Mouse (Mus musculus): ENCODE results near the gene Spen. TPM values are rescaled to one million over a fixed set of nuclear protein-coding genes. Genes with fewer than 3 reads are reported as not detected.
A peak's percentile ranks its signal among the peaks of the same experiment; 100 is the strongest.

Gene Spen
- total RNA-seq, 4 experiments from 2014 or later = 29.2 to 32.2 (median 30.1) TPM

DNA sequence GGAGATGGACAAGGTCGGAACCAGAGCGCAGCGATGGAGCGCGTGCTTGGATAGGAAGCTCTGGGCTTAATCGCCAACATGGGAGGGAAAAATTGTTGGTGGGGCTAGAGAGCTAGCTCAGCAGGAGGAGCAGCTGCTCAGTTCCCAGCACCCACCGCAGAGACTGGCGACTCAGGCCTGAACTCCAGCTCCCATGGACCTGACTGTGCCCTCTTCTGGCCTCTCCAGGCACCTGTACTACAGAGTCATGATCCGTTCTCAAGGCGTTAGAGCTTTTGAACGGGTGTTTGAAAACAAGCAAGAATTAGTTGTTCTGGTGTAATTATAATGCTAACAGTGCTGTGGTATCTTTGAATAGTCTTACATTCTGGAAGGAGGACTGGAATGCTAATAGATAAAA lies 9.5 kb downstream of the Spen start:
- no peak for DNase-seq (ENCODE audit: low spot score)

- DNase-seq (ENCODE audit: low spot score) = no peak
Measured at GRCm38 (mm10) chr4:141526936-141527650, 11.3 kb downstream of the Spen start.

GRCm38 (mm10) chr4:141525940-141526339 lies 12.5 kb downstream of the Spen start:
- DNase-seq (ENCODE audit: low spot score) = no peak

DNA sequence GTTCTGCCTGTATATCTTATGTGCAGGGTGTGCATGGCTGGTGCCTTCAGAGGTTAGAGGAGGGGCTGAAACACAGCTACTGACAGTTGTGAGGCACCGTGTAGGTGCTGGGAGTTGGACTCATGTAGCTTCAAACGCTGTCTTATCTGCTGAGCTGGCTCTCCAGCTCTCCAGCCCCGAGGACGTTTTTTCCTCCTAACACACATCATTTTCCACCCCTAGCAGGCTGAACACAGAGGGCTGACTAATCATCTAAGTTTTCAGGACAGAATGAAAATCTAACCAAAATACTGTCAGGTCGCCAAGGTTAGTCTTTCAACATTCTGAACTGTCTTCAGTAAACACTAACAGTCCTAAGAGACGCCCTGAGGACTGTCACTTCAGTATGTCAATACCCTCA lies 13.7 kb downstream of the Spen start:
- no peak for DNase-seq (ENCODE audit: low spot score)

- DNase-seq (ENCODE audit: low spot score) = no peak
Measured at GRCm38 (mm10) chr4:141523128-141523527, 15.3 kb downstream of the Spen start.

DNA sequence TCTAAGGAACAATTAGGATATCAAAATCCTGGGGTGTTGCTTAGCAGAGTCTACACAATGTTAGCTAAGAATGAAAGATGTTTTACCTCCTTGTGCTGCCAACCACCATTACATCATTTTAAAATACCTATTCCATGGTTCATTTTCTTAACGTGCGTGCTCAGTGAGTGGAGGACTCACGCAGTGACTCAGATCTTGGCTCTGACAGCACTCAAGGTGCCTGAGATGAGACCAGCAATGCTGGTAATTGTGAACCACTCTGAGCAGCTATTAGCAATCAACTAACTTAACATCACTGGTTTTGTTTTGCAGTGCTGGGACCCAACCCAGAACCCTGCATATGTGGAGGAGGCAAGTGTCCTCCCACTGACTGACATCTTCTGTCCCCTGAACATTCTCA lies 20.0 kb downstream of the Spen start:
- DNase-seq (ENCODE audit: low spot score) = no peak

DNA sequence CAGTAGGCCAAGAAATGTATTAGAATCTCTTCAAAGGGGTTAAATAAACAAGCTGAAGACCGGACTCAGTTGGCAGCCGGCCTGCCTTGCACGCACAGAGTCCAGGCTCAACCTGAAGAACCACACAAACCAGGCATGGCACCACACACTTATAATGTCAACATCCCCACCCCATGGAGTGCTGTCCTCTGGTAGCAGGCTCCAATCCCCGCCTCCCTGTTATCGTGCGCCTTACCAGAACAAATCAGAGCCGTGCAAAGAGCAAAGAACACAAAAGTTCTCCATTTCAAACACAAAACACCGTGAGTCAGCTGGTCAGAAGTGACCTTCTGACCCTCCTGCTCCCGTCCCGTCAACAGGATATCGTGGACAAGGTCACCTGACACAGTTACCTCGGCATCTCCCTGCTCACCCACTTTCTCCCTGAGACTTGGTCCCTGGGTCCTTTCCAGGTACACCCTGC lies 24.2 kb downstream of the Spen start:
- no peak for DNase-seq (ENCODE audit: low spot score)

DNA sequence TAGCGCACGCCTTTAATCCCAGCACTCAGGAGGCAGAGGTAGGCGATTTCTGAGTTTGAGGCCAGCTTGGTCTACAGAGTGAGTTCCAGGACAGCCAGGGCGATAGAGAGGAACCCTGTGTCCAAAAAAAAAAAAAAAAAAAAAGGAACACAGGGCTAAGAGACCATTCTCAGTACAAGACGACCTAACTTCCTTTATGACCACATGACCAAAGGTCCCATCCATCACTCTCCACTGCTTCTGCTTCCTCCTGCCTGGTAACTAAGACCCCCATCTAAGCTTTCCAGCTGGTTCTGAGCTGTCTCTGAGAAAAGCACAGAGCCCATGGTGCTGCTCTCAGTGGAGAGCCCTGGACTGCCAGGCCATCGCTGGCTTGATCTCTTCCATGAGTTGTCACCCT lies 26.3 kb downstream of the Spen start:
- no peak for DNase-seq (ENCODE audit: low spot score)

GRCm38 (mm10) chr4:141510457-141510856 lies 27.9 kb downstream of the Spen start:
- no peak for DNase-seq (ENCODE audit: low spot score)

DNA sequence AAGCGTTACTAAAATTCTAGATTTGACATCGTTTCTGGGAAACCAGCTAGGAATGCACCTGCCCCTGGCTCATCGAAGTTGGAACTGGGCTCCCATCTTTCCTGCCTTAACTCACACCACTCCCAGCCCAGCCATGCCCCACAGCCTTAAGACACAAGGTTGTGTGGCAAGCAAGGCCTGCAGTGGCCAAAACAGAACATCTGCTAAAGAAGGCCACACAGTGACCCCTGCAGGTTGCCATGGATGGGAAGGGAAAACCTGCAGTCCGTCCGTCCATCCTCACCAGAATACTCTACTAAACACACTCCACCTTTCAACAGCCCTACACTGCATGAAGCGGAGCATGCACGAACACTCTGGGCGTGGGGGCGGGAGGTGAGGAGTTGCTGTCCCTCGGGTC lies 31.5 kb downstream of the Spen start:
- DNase-seq (ENCODE audit: low spot score) = peak; percentile 27

DNA sequence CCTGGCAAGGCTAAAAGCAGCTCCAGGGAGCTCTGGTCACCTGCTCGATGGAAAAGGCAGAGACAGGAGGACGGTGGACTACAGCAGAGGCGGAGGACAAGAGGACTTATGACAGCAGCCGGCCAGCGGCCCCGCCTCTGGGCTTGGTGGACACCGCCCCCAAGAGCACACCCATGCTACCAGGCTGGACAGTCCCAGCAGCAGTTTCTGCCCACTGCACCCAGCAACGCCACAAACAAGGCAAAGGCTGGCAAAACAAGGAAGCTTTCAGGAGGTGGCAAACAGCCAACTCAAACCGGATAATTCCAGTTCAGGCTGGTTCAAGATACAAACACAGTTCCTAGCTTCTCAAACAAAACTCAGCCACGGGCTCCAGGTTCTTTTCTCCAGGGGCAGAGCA lies 32.0 kb downstream of the Spen start:
- peak; percentile 81 for DNase-seq (ENCODE audit: low spot score)

DNA sequence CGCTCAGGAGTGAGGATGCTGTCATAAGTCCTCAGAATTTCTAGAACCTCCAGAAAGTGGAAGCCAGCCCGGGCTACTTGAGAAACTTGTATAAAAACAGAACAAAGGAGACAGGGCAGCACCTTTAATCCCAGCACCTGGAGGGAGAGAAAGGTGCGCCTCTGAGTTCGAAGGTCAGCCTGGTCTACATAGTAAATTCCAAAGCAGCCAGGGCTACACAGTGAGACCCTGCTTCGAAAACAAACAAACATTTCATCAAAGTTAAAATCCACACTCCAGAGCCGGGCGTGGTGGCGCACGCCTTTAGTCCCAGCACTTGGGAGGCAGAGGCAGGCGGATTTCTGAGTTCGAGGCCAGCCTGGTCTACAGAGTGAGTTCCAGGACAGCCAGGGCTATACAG lies 32.6 kb downstream of the Spen start:
- no peak for DNase-seq (ENCODE audit: low spot score)

DNA sequence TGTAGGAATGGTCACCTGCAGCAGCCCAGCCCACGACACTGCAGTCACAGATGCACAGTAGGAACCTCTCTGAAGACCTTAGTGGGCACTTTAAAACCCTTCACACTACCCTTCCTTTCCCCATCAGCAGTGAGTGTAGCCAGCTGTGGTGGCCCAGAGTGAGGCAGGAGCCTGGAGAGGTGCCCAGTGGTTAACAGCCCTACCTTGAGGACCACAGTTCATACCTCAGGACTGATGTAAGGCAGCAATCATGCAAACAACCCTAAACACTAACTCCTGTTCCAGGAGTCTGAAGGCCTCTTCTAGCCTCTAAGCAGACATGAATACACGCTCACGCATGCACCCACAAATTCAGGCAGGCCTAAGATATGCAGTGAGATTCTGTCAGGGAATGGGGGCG lies 33.9 kb downstream of the Spen start:
- no peak for DNase-seq (ENCODE audit: low spot score)

- no peak for DNase-seq (ENCODE audit: low spot score)
Measured at GRCm38 (mm10) chr4:141502723-141503122, 35.7 kb downstream of the Spen start.

DNA sequence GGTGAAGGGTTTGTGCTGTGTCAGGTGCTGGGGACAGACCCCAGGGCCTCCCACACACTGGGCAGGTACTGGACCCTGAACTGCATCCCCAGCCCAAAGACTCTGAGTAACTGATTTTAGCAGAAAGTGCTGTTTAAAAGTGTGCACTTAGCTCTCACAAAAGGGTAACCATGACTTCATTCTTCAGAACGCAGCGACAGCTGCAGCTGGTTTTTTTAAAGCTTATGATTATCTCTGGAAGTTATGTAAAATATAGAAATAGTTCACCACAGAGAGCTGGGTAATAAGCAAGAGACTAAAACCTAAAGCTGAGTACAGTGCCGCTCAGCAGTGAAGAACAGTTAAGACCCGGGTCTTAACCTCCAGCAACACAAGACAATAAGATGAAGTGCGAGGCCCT lies 37.3 kb downstream of the Spen start:
- DNase-seq (ENCODE audit: low spot score) = no peak

DNA sequence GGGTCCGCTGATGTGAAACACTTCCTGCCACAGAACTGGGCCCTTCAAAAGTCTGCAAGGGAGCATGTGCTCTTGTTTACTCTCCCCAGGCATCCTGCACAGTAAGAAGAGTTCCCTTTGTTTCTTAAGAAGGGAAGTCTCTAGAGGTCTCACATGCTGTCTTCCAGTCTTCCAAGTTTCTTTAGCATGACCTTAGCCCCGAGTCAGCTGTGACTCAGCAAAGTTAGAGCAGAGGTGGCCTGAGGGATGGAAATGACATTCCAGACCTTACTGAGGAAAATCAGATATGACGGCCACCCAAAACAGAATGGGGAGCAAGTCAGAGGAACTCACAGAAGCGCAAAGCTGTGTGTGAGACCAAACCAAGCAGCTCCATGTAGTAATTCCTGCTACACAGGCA lies 37.8 kb downstream of the Spen start:
- DNase-seq (ENCODE audit: low spot score) = peak; percentile 41

GRCm38 (mm10) chr4:141488670-141489069 lies 49.7 kb downstream of the Spen start:
- no peak for DNase-seq (ENCODE audit: low spot score)

- no peak for DNase-seq (ENCODE audit: low spot score)
Measured at GRCm38 (mm10) chr4:141487581-141487980, 50.8 kb downstream of the Spen start.

DNA sequence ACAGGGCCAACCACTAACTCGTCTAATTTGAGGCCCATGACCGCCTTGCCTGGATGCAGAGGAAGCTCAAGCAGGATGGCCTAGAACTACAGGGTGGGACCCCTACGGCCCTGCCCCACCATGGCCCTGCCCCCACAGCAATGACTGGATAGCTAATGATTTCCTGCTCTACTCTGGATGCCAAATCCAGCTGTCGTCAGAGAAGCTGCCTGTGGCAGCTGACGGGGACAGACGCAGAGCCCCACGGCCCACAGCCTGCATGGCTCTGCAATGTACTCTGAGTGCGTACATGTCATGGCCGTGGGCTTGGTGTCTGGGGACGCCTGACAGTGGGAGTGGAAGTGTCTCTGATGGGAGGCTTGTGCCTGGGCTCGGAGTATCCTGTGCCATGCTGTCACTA lies 54.3 kb downstream of the Spen start:
- DNase-seq (ENCODE audit: low spot score) = peak; percentile 19

DNA sequence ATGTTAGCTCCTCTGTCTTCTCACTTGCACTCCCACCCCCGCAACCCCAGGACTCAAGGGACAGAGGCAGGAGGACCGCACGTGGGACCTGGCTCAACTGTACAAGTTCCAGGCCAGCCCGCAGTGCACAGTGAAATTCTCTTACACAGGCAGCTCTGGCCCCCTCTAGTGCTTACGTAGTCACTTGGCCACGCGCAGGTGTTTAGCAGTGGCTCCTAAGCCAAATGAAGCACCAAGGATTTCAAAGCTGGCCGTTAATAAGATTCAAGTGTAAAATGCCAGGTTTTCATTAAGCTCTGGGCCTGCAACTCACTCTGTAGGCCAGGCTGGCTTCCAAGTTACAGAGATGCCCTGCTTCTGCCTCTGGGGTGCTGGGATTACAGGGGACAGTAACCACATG lies 59.0 kb downstream of the Spen start:
- DNase-seq (ENCODE audit: low spot score) = no peak

DNA sequence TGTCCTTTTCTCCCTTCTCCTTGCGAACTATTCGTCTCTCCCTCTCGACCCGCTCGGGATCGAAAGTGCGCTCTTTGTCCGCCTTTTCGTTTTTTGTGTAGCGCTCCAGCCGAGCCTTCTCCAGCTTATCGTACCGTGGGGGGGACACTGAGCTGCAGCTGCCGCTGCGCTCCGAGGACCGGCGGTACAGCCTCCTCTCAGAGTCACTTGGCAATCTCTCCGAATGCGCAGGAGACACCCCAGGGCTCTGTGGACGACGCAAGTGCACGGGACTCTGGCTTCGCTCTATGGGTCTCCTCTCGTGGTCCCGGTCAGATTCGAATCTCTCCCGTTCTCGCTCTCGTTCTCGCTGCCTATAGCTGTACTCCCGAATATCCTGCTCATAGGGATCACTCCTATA lies 59.6 kb downstream of the Spen start:
- no peak for DNase-seq (ENCODE audit: low spot score)

DNA sequence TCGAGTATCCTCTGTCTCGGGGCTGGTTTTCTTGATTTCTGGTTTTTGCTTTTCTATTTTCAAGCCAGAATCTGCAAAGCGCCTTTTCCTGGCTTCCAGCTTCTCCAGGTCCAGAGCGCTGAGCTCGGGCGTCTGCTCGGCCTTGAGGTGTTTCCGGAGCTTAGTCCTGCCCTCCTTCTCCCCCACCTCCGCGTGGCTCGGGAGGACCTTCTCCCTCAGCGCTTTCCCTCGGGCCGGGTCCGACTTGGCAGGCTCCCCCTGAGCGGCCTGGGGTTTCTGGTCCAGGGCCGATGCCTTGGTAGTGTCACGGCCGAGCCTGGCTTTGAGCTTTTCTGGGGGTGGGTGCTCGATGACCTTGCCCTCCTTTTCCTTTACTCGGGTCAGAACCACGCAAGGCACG lies 60.2 kb downstream of the Spen start:
- no peak for DNase-seq (ENCODE audit: low spot score)

DNA sequence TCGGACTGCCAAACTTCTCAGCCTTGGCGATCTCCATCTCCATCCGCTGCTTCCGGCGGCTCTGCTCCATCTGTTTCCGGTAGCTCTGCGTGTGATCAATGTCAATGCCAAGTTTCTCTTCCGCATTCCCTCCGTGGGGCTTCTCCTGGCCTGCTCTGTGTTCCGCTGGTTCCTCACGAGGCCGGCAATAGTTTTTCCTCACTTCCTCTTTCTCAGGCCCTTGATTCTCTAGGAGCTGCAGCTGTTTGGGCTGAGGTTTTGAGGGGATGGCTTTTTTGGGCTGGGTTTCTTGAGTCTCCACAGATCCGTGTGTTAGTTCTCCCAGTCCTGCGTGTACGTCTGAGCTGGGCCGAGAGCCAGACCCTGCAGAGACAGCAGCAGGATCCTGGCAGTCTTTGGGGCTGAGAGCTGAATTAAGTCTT lies 60.7 kb downstream of the Spen start:
- peak; percentile 65 for DNase-seq (ENCODE audit: low spot score)

GRCm38 (mm10) chr4:141474431-141474830 lies 64.0 kb downstream of the Spen start:
- no peak for DNase-seq (ENCODE audit: low spot score)
